Mouse (Mus musculus) retina, postnatal 7 days (tissue): Measurements from ENCODE around the gene Syngr4.
"Not testable (repeated sequence)": the region's sequence is repeated elsewhere in the genome, so short reads cannot be mapped to it uniquely, and the experiment has no call there.

Source experiments
- DNase-seq: peaks from one replicate; pipeline ENCODE4 v3.0.0-alpha.2; 2012; ENCODE audit warnings: low read depth, low spot score

Syngr4 gene

DNA sequence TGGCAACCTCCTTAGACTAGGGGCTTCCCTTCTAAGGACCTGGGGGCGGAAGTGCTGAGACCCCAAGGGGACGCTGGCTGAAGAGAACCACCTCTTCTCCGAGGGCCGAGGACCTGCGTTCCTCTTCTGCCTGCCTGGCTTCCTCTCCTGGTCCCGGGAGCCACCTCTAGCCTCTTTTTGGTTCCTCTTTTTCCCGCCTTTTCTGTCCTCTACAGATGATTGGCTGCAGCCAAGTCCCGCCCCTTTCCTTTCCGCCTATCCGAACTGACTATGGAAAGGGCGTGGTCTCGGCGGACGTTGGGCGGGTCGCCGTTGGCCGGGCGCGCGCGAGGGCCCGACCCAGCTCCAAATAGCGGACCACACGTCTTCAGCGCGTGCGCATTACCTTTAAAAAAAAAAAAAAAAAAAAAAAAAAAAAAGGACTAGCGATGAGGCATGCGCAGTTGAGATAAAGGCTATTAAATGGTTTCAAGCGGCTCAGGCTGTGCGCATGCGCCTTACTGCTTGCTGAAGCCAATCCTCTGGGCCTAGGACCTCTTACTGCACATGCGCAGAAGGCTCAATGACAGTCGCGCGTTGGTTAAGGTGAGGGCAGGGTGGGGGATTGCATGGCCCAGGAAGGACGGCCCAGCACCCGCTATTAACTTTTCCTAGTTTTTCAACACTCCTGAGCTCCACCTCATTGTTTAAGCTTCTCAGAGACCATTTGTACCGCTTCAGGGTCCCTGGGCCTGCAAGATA is at the start of gene Syngr4, which contains the start of gene Tmem143:
TSS of gene Syngr4 (minus strand) at position 198 of the 741 bp plus-strand sequence.
TSS of gene Tmem143 (plus strand) at position 425 of the 741 bp plus-strand sequence.
- peak; percentile 99 for DNase-seq

DNA sequence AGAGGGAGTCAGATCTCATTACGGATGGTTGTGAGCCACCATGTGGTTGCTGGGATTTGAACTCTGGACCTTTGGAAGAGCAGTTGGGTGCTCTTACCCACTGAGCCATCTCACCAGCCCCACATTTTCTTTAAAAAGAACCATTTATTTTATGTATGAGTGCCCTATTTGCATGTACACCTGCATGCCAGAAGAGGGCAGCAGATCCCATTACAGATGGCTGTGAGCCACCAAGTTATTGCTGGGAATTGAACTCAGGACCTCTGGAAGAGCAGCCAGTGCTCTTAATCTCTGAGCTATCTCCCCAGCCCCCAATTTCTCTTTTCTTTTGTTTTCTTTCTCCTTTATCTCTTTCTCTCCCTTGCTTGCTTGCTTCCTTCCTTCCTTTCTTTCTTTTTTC is 46.8 kb upstream of the Syngr4 start:
- DNase-seq: not testable (repeated sequence)

DNA sequence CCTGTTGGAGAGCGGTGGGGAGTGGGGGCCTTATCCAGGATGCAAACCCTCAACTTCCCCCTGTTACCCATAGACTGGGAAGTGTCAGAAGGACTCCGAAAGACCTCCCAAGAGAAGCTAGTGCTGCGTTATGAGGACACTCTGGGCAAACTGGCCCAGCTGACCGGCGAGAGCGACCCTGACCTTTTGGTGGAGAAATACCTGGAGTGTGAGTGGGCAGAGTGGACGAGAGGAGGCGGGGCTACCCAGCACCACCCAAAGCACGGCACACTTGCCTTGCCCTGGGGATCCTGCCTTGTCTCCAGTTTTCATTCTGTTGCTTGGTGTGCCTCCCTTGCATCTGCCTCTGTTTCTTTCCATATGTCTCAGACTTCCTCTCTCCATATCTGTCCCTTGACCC is 45.5 kb upstream of the Syngr4 start:
- no peak for DNase-seq

DNA sequence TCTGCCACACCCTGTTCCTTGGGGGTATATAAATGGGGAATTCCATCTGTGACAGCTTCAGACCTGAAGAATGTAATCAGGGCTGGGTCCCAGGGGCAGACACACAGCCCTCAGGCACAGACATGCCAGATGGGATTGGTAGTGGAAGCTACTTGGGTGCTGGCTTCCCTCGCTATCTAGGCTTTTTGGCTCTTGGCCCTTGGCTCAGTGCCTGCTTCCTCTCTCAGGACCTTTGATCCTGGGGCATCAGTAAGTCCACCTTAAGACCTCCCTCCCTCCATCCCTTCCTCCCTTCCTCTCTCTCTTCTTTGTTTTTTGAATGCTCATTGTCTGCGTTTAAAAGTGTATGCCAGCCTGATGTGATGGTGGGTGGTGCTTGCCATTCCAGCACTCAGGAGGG is 43.3 kb upstream of the Syngr4 start:
- DNase-seq: no peak

DNA sequence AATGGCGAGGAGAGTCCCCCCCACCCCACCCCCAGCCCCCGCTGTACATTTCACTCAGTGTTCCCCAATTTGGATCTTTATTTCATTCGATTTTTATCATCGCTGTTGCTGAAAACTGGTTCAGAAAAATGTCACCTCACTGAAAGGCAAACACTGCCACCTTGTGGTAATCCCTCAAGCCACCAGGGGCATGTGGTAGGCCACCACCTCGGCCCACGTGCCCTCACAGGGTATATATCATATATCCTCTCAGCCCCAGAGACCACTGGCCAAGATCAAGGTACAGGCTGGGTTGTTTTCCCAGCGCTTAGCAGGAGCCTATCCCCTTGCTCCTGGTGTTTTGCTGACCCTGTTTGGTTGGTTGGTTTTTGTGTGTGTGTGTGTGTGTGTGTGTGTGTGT is 38.6 kb upstream of the Syngr4 start:
- DNase-seq: peak; percentile 53

DNA sequence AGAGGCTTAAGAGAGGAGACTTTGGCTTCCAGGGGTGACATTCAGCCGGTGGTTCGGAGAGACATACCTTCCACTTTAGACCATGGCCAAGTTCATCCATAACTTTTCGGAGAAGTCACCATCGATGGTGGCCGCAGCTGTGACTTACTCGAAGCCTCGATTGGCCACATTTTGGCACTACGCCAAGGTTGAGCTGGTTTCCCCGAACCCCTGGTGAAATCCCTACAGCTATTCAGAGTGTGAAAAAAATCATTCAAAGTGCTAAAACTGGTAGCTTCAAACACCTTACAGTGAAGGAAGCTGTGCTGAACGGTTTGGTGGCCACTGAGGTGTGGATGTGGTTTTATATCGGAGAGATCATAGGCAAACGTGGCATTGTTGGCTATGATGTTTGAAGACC is 37.3 kb upstream of the Syngr4 start:
- not testable (repeated sequence) for DNase-seq

DNA sequence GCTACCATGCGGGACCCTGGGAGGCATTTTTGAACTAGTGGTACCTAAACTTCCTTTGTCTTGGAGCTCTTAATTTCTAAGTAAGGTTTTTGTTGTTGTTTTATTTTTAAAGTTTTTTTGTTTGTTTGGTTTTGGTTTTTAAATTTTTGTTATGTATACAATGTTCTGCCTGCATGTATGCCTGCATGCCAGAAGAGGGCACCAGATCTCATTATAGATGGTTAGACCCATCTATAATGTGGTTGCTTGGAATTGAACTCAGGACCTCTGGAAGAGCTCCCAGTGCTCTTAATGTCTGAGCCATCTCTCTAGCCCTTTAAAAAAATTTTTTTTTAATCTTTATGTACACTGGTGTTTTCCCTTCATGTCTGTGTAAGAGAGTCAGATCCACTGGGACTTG is 33.2 kb upstream of the Syngr4 start:
- no peak for DNase-seq

DNA sequence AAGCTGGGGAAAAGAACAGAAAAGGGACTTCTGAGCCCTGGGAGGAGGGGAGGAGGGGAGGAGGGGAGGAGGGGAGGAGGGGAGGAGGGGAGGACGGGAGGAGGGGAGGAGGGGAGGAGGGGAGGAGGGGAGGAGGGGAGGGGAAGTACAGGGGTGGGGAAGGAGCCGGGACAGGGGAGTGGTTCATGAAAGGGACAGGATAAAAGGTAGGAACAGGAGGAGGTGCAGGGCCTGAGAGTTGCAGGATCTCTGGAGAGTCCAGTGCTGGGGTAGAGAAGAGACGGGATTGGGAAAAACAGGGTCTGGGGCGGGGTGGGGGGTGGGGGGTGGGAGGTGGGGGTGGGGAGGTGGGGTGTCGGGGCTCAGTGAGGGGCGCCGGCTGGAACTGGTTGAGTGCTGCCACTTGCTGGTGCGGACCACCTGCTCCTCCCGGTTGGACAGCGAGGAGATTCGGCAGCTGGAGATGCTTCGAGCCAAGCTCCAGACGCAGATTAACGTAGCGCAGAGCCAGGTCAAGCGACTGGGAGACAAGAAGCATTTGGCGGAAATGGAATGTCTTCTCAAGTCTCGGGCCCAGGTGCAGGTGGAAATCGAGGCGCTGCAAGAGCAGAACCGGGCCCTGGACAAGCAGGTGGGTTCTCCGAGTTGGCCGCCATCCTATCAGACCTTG is 32.2 kb upstream of the Syngr4 start:
- no peak for DNase-seq

DNA sequence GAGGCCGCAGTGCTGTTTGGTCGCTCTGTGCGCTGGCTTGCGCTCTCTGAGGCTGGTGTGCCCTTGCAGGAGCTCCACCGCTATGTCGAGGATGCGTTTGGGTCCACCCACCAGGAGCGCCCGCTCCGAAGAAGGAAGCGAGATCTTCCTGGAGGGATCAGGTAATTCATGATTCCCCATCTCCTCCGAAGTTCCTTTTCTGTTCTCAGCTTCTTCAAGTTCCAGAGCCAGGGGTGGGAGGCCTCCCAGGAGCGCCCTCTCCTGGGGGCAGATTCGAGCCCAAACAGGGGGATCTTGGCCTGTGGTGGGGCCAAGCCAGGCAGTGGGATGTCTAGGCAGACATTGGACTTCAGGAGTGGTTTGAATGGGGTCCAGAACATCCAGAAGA is 27.9 kb upstream of the Syngr4 start:
- DNase-seq: no peak

DNA sequence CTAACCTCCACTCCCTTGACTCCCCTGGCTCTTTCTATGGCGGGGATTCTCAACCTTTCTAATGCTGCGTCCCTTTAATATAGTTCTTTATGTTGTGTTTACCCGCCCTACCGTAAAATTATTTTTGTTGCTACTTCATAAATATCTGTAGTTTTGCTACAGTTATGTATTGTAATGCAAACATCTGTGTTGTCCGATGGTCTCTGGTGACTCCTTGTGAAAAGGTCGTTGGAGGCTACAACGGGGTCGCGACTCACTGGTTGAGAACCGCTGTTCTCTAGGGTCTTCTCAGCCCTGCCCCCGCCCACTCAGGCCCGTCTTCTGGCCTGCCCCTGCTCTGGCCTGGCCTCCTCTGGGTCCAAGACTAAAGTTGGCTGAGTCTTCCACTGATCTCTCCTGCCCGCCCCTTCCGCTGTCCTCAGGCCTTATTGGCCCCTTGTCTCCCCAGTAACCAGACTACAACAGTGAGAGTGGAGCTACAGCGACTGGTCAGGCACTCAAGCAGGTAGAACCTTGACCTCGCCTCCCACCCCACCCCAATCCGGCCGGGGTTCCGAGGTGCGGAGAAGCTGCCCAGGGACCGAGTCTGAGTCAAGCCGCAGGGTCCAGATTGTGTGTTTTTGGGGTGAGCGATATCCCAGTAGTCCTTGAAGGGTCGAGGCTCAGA is 27.4 kb upstream of the Syngr4 start, which contains the start of gene Ccdc114:
TSS of gene Ccdc114 (plus strand) at position 311 of the 667 bp plus-strand sequence.
- DNase-seq: no peak

DNA sequence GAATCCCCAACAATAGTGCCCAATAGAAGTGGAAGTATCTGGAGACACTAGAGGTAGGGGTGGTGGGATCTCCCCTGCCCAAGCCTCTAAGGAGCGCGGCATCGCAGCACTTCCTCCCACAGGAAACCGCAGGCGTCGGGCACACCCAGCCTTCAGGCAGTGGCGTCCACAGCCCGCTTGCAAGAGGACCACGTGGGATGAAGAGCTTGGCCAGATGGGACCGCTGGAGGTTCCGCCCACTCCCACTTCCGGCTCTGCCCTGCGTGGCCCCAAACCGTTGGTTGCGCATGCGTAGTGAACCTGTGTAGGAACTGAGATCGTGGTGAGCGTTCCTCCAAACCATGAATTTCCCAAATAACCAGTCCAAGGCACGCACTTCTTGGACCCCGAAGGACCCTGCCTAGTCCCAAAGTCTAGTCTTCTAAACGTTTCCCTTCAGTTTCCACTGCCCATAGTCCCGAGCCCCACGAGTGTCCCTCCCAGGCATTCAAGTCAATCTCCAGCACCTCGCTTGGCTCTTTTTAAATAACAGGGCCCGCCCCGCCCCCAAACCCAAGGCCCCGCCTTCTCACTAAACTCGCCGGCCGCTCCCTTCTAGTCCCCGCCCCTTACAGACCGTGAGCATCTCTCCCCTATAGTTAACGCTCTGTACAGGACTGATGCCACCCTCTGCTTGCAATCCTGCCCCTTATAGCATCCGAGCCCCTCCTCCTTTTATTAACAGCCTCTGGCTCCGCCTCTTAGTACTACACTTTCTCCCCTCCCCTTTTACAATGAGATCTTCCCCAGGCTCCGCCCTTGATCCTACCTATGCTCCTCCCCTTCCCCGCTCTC is 26.6 kb upstream of the Syngr4 start:
- DNase-seq: peak; percentile 88

DNA sequence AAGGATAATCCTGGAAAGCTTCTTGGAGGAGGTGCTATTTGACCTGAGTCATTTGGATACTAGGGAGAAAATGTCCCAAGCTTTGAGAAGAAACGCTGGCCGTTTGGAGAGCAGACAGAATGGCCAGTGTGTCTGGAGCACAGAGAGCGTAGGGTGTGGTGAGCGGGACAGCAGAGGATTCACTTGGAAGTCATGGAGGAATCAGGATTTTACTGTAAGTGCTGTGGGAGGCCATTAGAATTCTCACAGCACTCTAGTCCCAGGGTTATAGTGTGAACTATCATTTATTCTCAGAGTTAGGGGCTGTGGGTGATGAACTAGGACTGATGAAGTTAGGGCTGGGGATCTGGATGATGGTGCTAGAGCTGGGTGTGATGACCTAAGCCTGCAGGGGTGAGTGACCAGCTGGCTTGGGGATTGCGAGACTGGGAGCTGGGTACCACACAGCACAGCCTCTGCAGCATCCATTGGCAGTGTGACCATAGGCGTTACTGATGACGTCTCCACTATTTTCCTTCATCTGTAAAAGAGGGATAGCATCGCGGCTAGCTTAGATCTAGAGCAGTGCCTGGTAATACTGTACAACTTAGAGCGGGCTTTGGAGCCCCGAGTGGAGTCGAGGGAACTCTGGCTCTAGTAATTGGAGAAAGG is 25.6 kb upstream of the Syngr4 start:
- no peak for DNase-seq

DNA sequence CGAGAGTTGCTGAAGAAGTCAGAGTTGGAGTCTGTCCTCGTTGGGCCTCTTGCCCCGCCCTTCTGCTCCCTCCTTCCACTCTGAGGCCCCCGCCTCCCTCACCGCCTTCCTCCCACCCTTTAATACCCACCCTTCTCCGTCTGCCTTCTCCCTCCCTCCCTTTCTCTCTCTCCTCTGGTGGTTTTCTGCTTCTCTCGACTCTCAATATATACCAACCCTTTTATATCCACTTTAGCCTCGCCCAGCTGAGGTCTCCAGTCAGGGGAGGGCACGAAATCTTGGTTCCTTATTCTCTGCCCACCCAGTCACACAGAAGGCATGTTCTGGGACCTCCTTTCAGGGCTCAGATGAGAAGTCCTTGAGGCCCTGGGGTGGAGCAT is 24.7 kb upstream of the Syngr4 start, which contains the start of gene Emp3:
TSS of gene Emp3 (minus strand) at position 163 of the 380 bp plus-strand sequence.
- no peak for DNase-seq

DNA sequence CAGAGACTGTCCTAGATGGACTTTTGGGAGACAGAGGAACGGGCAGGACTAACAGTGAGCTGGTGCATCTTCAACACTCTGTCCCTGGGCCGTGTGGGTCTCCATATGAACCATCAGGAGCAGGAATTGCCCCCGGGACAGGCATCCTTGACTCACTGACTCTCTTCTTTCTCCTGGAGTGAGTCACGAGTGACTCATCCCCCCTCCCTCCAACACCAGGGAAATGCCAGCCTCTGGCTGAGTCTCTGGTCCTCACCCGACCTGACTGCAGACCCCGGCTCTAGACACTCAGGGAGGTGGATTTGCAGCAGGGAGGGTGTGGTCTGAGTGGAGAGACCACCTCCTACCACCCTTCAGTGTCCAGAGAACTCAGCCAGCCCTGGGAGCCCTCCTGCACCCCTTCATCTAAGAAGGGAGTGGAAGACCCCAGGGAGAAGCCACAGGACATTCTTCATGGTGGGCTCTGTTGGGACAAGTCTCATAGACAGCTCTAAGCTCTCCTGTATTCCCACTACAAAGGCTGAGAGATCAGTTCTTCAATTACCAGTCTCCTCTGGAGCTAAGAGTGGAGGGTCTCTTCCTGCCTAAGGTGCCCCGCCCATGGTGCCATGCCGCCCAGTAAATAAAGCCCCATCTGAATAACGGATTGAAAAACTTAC is 24.2 kb upstream of the Syngr4 start:
- DNase-seq: no peak

DNA sequence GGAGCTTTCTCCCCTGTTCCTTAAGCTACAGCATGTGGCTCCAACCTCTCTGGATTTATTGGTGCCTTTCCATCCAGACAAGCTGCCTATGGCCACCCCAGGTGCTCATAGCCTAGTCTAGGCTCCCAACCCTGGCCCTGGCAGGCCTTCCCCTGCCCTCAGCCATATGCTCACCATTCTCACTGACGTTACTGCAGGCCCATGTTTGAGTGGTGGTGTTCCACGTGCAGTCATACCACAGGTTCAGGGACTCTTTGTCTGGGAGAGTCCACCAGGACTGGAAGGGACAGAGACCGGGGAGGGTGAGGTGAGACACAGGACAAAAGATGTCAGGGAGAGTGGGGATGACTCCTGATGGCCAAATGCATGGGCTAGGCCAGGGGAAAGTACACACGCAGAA is 23.2 kb upstream of the Syngr4 start:
- no peak for DNase-seq

DNA sequence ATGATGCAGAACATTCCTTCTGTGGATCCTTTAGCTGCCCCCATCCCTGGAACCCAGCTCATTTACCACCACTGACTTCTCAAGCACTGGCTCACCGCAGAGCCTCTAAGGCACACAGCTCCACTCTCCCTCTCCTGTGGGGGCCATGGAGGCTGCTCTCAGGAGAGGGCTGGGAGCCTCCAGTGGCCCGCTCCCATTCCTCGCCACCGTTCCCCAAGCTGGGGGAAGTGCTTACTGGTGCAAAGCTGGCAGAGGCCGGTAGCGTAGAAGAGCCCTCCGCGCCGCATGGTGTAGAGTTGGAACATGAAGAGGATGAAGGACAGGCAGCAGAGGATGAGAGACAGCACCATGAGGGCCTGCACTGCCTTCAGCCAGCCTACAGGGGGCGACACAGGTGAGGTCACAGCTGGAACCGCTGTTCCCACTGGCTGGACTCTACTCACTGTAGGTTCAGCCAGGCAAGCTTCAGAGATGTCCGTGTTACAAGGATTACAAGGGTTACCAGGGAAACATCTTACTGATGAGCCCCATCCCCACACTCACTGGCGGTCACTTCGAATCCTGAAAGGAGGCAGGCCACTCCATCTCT is 22.7 kb upstream of the Syngr4 start:
- DNase-seq: no peak

DNA sequence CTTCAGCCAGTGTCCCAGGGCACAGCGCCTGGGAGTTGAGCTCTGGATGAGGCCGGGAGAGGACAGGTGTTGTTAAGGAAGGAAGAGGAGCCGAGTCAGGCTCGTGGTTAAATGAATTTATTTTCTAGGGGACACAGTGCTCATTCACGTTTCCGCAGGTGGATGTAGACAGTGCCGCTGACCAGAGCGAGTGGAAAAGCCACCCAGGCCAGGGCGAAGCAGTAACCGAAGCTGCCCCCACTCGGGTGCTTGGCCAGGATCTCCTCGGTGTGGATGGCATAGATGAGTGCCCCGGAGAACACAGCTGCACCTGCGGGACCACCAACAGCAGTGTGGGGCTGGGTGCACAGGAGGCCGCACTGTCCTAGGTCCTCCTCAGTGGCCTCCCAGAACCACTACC is 21.4 kb upstream of the Syngr4 start:
- no peak for DNase-seq

DNA sequence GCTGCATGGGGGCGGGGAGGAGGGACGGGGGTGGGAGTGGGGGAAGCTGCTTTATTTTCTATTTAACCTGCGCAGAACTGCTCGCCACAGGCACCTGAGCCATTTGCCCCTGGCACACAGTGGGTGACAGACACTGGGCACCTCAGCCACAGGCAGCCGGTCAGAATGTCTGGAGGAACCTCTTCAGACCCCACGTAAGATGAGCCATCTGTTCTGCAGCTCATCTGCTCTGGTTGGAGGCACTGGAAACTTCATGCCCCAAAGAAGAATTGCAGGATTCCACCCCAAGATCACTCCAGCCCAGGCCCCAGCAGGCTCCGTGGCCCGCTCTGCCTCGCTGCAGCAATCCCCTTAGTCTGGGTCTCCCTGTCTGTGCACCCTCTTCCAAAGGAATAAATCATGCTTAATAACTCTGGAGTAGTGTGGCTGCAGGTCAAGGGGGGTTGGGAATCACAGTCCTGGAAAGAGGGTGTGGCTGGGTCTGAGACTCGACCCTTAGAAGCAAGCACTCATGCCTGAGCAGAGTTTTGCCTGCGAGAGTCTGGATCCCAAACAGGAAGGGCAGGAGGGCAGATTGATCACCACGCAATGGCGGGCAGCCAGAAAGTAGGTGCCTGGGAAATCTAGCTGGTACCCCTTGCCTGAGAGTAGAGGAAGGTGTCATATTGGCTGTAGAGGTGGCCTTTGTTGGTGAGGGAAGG is 20.6 kb upstream of the Syngr4 start:
- DNase-seq: no peak
